Mouse (Mus musculus) hindbrain, embryonic 14.5 days (tissue): Measurements from ENCODE around the gene Btbd9. TPM values are rescaled to one million over a fixed set of nuclear protein-coding genes. Genes with fewer than 3 reads are reported as not detected.
A peak's percentile ranks its signal among the peaks of the same experiment; 100 is the strongest.

ENCODE experiments used
- ATAC-seq: fragments of 200-750 bp; cut with Nextera tagmentation; 2 replicates; pipeline ENCODE4 v1.8.0; 2017; ENCODE audit warnings: moderate number of reproducible peaks, mild to moderate bottlenecking, moderate TSS enrichment, moderate library complexity; ENCODE audit not compliant: low FRiP score
- DNase-seq: peaks from one replicate; pipeline ENCODE4 v3.0.0-alpha.2; 2015; ENCODE audit warnings: low spot score
- H3K27ac ChIP-seq: fragments of 300-500 bp; sonication (generic); 2 replicates; pipeline ENCODE4 v1.5.1; 2014; ENCODE audit warnings: mild to moderate bottlenecking, moderate library complexity
- H3K27me3 ChIP-seq: fragments of 300-500 bp; sonication (generic); 2 replicates; pipeline ENCODE4 v1.6.1; 2014; ENCODE audit warnings: mild to moderate bottlenecking, low read length, mixed read lengths; ENCODE audit not compliant: control insufficient read depth, insufficient read depth
- H3K36me3 ChIP-seq: fragments of 300-500 bp; sonication (generic); replicated peaks from 2 replicates; pipeline ENCODE4 v1.6.1; 2014; ENCODE audit not compliant: control insufficient read depth, insufficient read depth
- H3K4me1 ChIP-seq: fragments of 300-500 bp; sonication (generic); replicated peaks from 2 replicates; pipeline ENCODE4 v1.6.1; 2014; ENCODE audit warnings: antibody characterized with exemption, low read length, mixed read lengths; ENCODE audit not compliant: control insufficient read depth, insufficient read depth
- H3K4me2 ChIP-seq: fragments of 300-500 bp; sonication (generic); replicated peaks from 2 replicates; pipeline ENCODE4 v1.6.1; 2014; ENCODE audit warnings: mild to moderate bottlenecking, moderate library complexity
- H3K4me3 ChIP-seq: fragments of 300-500 bp; sonication (generic); replicated peaks from 2 replicates; pipeline ENCODE4 v1.5.1; 2014; ENCODE audit warnings: mild to moderate bottlenecking, low read length
- H3K9ac ChIP-seq: fragments of 300-500 bp; sonication (generic); 2 replicates; pipeline ENCODE4 v1.6.1; 2014
- H3K9me3 ChIP-seq: fragments of 300-500 bp; sonication (generic); 2 replicates; pipeline ENCODE4 v1.6.1; 2016; ENCODE audit warnings: low read length; ENCODE audit not compliant: control insufficient read depth
- WGBS: fragments of 180-500 bp; shearing (Covaris S2); extraction: QIAGEN DNeasy Blood & Tissue Kit; methylation state at CpG from one replicate; pipeline ENCODE4 v1.1.7; 2014; 5-methylcytosine and 5-hydroxymethylcytosine counted together
- polyA plus RNA-seq: library from polyadenylated mRNA; unstranded; fragments of >200 nt; fragmentation: Nextera tagmentation; extraction: Ambion mirVana; gene quantifications from 2 replicates; pipeline ENCODE4 v1.2.1, GENCODE M21; 2014

The Btbd9 gene
- polyA plus RNA-seq, 1 experiment from 2014 or later = 126 TPM

- 57% methylated on average over 2 of the region's 2 CpGs for WGBS
Measured at GRCm38 (mm10) chr17:30474561-30474960, 101.7 kb downstream of the Btbd9 start.

GRCm38 (mm10) chr17:30472776-30473175, 103.5 kb downstream of the Btbd9 start:
- Histone ChIP-seq H3K27ac (no peak overlapping the region), H3K27me3 (no peaks in the 10 kb centered on the region), H3K36me3 (no peaks in the 10 kb centered on the region), H3K4me1 (peaks cover 25% of the 10 kb centered on the region), H3K4me2 (no peak overlapping the region), H3K9ac (no peak overlapping the region), H3K9me3 (no peaks in the 10 kb centered on the region), H3K4me3 (no peak overlapping the region)
- 92% methylated on average over 10 of the region's 10 CpGs for WGBS
- DNase-seq = no peak
- no peak for ATAC-seq

More at GRCm38 (mm10) chr17:30474561-30474960, 101.7 kb downstream of the Btbd9 start:
- Histone ChIP-seq H3K9me3 (no peaks in the 10 kb centered on the region), H3K4me1 (peaks cover 12% of the 10 kb centered on the region), H3K9ac (no peak overlapping the region), H3K4me3 (no peak overlapping the region), H3K27me3 (no peaks in the 10 kb centered on the region), H3K4me2 (no peak overlapping the region), H3K27ac (no peak overlapping the region), H3K36me3 (no peaks in the 10 kb centered on the region)
- DNase-seq (no peak), ATAC-seq (no peak)

GRCm38 (mm10) chr17:30471512-30471911, 104.8 kb downstream of the Btbd9 start:
- H3K9ac ChIP-seq = no peak overlapping the region
- H3K27ac ChIP-seq = no peak overlapping the region
- ATAC-seq = no peak
- no peaks in the 10 kb centered on the region for H3K9me3 ChIP-seq
- no peak overlapping the region for H3K4me3 ChIP-seq
- H3K36me3 ChIP-seq = no peaks in the 10 kb centered on the region
- DNase-seq = no peak
- no peak overlapping the region for H3K4me2 ChIP-seq
- no peaks in the 10 kb centered on the region for H3K27me3 ChIP-seq
- peaks cover 30% of the 10 kb centered on the region for H3K4me1 ChIP-seq
- 81% methylated on average over 7 of the region's 7 CpGs for WGBS

GRCm38 (mm10) chr17:30470790-30471189, 105.5 kb downstream of the Btbd9 start:
- H3K27ac ChIP-seq = peak overlapping the region; percentile 4; the same call in 1 of the 2 replicates
- no peak overlapping the region for H3K4me3 ChIP-seq
- H3K9me3 ChIP-seq = no peaks in the 10 kb centered on the region
- DNase-seq (no peak), ATAC-seq (no peak)
- 42% methylated on average over 8 of the region's 8 CpGs for WGBS
- no peaks in the 10 kb centered on the region for H3K36me3 ChIP-seq
- peaks cover 30% of the 10 kb centered on the region for H3K4me1 ChIP-seq
- H3K27me3 ChIP-seq = no peaks in the 10 kb centered on the region
- no peak overlapping the region for H3K4me2 ChIP-seq
- H3K9ac ChIP-seq = no peak overlapping the region

- WGBS = 32% methylated on average over 8 of the region's 8 CpGs
- ATAC-seq (no peak), DNase-seq (no peak)
- no peak overlapping the region for H3K4me2 ChIP-seq
- H3K4me1 ChIP-seq = peaks cover 30% of the 10 kb centered on the region
- H3K36me3 ChIP-seq = no peaks in the 10 kb centered on the region
- H3K9me3 ChIP-seq = no peaks in the 10 kb centered on the region
- peak overlapping the region; percentile 4; the same call in 1 of the 2 replicates for H3K27ac ChIP-seq
- H3K27me3 ChIP-seq = no peaks in the 10 kb centered on the region
- no peak overlapping the region for H3K4me3 ChIP-seq
- no peak overlapping the region for H3K9ac ChIP-seq
Measured at GRCm38 (mm10) chr17:30470286-30470685, 106.0 kb downstream of the Btbd9 start.

GRCm38 (mm10) chr17:30469511-30470076, 106.7 kb downstream of the Btbd9 start:
- peaks cover 30% of the 10 kb centered on the region for H3K4me1 ChIP-seq
- WGBS = 79% methylated on average over 10 of the region's 10 CpGs
- H3K36me3 ChIP-seq = no peaks in the 10 kb centered on the region
- H3K4me2 ChIP-seq = no peak overlapping the region
- H3K4me3 ChIP-seq = no peak overlapping the region
- H3K27me3 ChIP-seq = no peaks in the 10 kb centered on the region
- H3K9me3 ChIP-seq = no peaks in the 10 kb centered on the region
- H3K27ac ChIP-seq = no peak overlapping the region
- DNase-seq = no peak
- no peak overlapping the region for H3K9ac ChIP-seq
- ATAC-seq = no peak

- Histone ChIP-seq H3K27me3 (no peaks in the 10 kb centered on the region), H3K9me3 (no peaks in the 10 kb centered on the region), H3K4me1 (peaks cover 33% of the 10 kb centered on the region), H3K27ac (peak overlapping the region; percentile 16; the same call in 1 of the 2 replicates), H3K4me2 (no peak overlapping the region; the same call in 1 of the 2 replicates), H3K9ac (0 out of 2 replicates have a peak overlapping the region, but pooled peaks have one; percentile 2), H3K4me3 (no peak overlapping the region), H3K36me3 (no peaks in the 10 kb centered on the region)
- no peak for ATAC-seq
- 9% methylated on average over 4 of the region's 4 CpGs for WGBS
- DNase-seq = no peak
Measured at GRCm38 (mm10) chr17:30468368-30468767, 107.9 kb downstream of the Btbd9 start.

- no peaks in the 10 kb centered on the region for H3K36me3 ChIP-seq
- no peak overlapping the region for H3K4me3 ChIP-seq
- H3K27ac ChIP-seq = peak overlapping the region; percentile 16
- ATAC-seq (no peak), DNase-seq (no peak)
- H3K4me2 ChIP-seq = no peak overlapping the region; the same call in 1 of the 2 replicates
- no peaks in the 10 kb centered on the region for H3K9me3 ChIP-seq
- H3K27me3 ChIP-seq = no peaks in the 10 kb centered on the region
- H3K4me1 ChIP-seq = peaks cover 40% of the 10 kb centered on the region
- no peak overlapping the region for H3K9ac ChIP-seq
- 34% methylated on average over 14 of the region's 14 CpGs for WGBS
Measured at GRCm38 (mm10) chr17:30467566-30468213, 108.6 kb downstream of the Btbd9 start.

- DNase-seq (no peak), ATAC-seq (no peak)
- Histone ChIP-seq H3K27ac (no peak overlapping the region), H3K9ac (no peak overlapping the region), H3K4me2 (no peak overlapping the region), H3K4me3 (no peak overlapping the region), H3K4me1 (peaks cover 42% of the 10 kb centered on the region), H3K9me3 (no peaks in the 10 kb centered on the region), H3K36me3 (no peaks in the 10 kb centered on the region), H3K27me3 (no peaks in the 10 kb centered on the region)
- WGBS = 80% methylated on average over 6 of the region's 6 CpGs
Measured at GRCm38 (mm10) chr17:30465060-30465762, 111.1 kb downstream of the Btbd9 start.
